Mouse (Mus musculus) heart, postnatal 0 days (tissue): ENCODE results near the gene Trpv6.

ENCODE experiments used
- CTCF ChIP-seq: IDR thresholded peaks from 2 replicates; pipeline ENCODE4 v1.5.1; 2016; ENCODE audit warnings: antibody characterized with exemption, control low read depth, low read depth
- EP300 ChIP-seq: IDR thresholded peaks from 2 replicates; pipeline ENCODE4 v1.6.1; 2016; ENCODE audit warnings: antibody characterized with exemption, low read depth

GRCm38 (mm10) chr6:41685596-41685995, 49.4 kb upstream of the Trpv6 start:
- TF ChIP-seq EP300 (no peak), CTCF (no peak)
